Mouse (Mus musculus) cortical plate, adult 2 months (tissue): ENCODE results near the gene Pnkd.

ENCODE experiments used
- CTCF ChIP-seq: fragments of 200-500 bp; IDR thresholded peaks from 2 replicates; pipeline ENCODE4 v1.5.1; 2011; ENCODE audit warnings: mild to moderate bottlenecking, control low read depth, low read length; ENCODE audit not compliant: insufficient read depth; ENCODE audit errors: extremely low read depth
- POLR2A ChIP-seq: fragments of 200-500 bp; IDR thresholded peaks from 2 replicates; pipeline ENCODE4 v1.6.1; 2011; ENCODE audit warnings: mild to moderate bottlenecking, low read length, control low read depth; ENCODE audit not compliant: insufficient read depth; ENCODE audit errors: extremely low read depth

GRCm38 (mm10) chr1:74289248-74289647, 4.5 kb downstream of the Pnkd start:
- no peak for TF ChIP-seq CTCF
- TF ChIP-seq POLR2A = no peak
